ENCODE assay signal across 8 mouse cellular contexts in genomic region chr2:168019201-168019715, GRCm38 (mm10). TPM values are rescaled to one million over a fixed set of nuclear protein-coding genes. Genes with fewer than 3 reads are reported as not detected.
DNase-seq lines count a peak whose midpoint lies in the region; ATAC-seq and TF ChIP-seq lines count a peak whose summit lies in the region.
"Had no signal": no experiment of that assay in that cellular context is flagged by ENCODE, and none has a peak within 500 bp of the region (broad histone marks: within the 10 kb centered on the region; RNA-seq: fewer than 3 reads in every experiment).

No protein-coding gene starts in this region.

- peak; percentile 20 to 32 for DNase-seq in layer of hippocampus, adult 2 months (ENCODE audit: low spot score in 2 of 2)
- no peak for DNase-seq in layer of hippocampus, adult 9-10 months (ENCODE audit: low spot score)
- peak; percentile 80 for DNase-seq in brain, embryonic 14.5 days (ENCODE audit: low read depth)
- peak; percentile 70 to 72 for DNase-seq in heart, adult 9 months (ENCODE audit: low spot score in 2 of 2)
- DNase-seq in kidney, postnatal 36 days = peak; percentile 64 to 79
- DNase-seq in skeletal muscle tissue, adult 2 months (ENCODE audit: low read depth, low spot score) = peak; percentile 63

- no peak overlapping the region for H3K27ac ChIP-seq in layer of hippocampus, adult 2 months

- no peak for ATAC-seq in erythroid progenitor cell, adult 5-6 weeks (replicated peaks; ENCODE audit: low FRiP score, poor library complexity, severe bottlenecking)
- ATAC-seq: Patski had no signal

- no peak overlapping the region for H3K4me3 ChIP-seq in layer of hippocampus, adult 2 months

- no peak; the same call in 1 of the 2 replicates for TF ChIP-seq CTCF in layer of hippocampus, adult 2 months (conservative IDR thresholded peaks at IDR 0.05)
- TF ChIP-seq CTCF in brain, embryonic 14.5 days (IDR thresholded peaks at IDR 0.05; ENCODE audit: borderline replicate concordance, extremely low read depth, insufficient read depth, insufficient read length) = no peak

- no peak for TF ChIP-seq POLR2A in brain, embryonic 14.5 days (IDR thresholded peaks at IDR 0.05; ENCODE audit: borderline replicate concordance, extremely low read depth, insufficient read depth, insufficient read length, poor library complexity, severe bottlenecking)

RNA-seq across cellular contexts. Expression of gene Ripor3, which starts 8.8 kb away (rescaled TPM):
- under 1 TPM; 0.29 to 0.31 TPM for total RNA-seq in layer of hippocampus, adult 2 months (2021)
- 1.1 and 1.2 TPM in 2 replicates for polyA plus RNA-seq in brain, embryonic 14.5 days (2012; rRNA removed)
- total RNA-seq in erythroid progenitor cell, adult 5-6 weeks (2015; ENCODE audit: low replicate concordance) = not detected in 2 replicates
- total RNA-seq in erythroid progenitor cell, adult 5-6 weeks (2017; ENCODE audit: low replicate concordance) = 0.45 TPM in 1 of 2 replicates, not detected in the other
